Comparison of ENCODE assay signal across 11 mouse cellular contexts in genomic region chr9:61325931-61326351, GRCm38 (mm10). TPM values are rescaled to one million over a fixed set of nuclear protein-coding genes. Genes with fewer than 3 reads are reported as not detected.
DNase-seq lines count a peak whose midpoint lies in the region; ATAC-seq lines count a peak whose summit lies in the region.
"Had no signal": no experiment of that assay in that cellular context is flagged by ENCODE, and none has a peak within 500 bp of the region (broad histone marks: within the 10 kb centered on the region; RNA-seq: fewer than 3 reads in every experiment).

No protein-coding gene starts in this region.

- H3K4me3 ChIP-seq in forebrain, embryonic 10.5 days, result no peak overlapping the region
- H3K4me3 ChIP-seq in forebrain, embryonic 16.5 days (replicated peaks; ENCODE audit: low read length), result no peak overlapping the region
- H3K4me3 ChIP-seq in kidney, embryonic 14.5 days (ENCODE audit: low read length), result no peak overlapping the region
- H3K4me3 ChIP-seq in embryonic facial prominence, embryonic 13.5 days, result no peak overlapping the region

- H3K9ac ChIP-seq in forebrain, embryonic 16.5 days (replicated peaks; ENCODE audit: low read depth, low read length), result no peak overlapping the region
- H3K9ac ChIP-seq in kidney, embryonic 14.5 days (ENCODE audit: low read depth, low read length), result no peak overlapping the region
- 0 out of 2 replicates have a peak overlapping the region, but pooled peaks have one; percentile 6 for H3K9ac ChIP-seq in embryonic facial prominence, embryonic 13.5 days

- 40% methylated on average over 7 of the region's 7 CpGs for WGBS in forebrain, embryonic 10.5 days
- 42% methylated on average over 7 of the region's 7 CpGs for WGBS in forebrain, embryonic 16.5 days
- 26% methylated on average over 7 of the region's 7 CpGs for WGBS in kidney, embryonic 14.5 days
- 22% methylated on average over 7 of the region's 7 CpGs for WGBS in embryonic facial prominence, embryonic 13.5 days

- no peaks in the 10 kb centered on the region for H3K9me3 ChIP-seq in forebrain, embryonic 10.5 days
- H3K9me3 ChIP-seq in forebrain, embryonic 16.5 days (ENCODE audit: control insufficient read depth, low read length), result no peaks in the 10 kb centered on the region
- H3K9me3 ChIP-seq in kidney, embryonic 14.5 days (ENCODE audit: control insufficient read depth, low read length), result no peaks in the 10 kb centered on the region
- H3K9me3 ChIP-seq in embryonic facial prominence, embryonic 13.5 days, result no peaks in the 10 kb centered on the region

- H3K4me2 ChIP-seq in forebrain, embryonic 16.5 days (ENCODE audit: low read length), result no peak overlapping the region
- no peak overlapping the region for H3K4me2 ChIP-seq in kidney, embryonic 14.5 days (replicated peaks; ENCODE audit: low read depth, low read length)
- no peak overlapping the region for H3K4me2 ChIP-seq in embryonic facial prominence, embryonic 13.5 days
- H3K4me2 ChIP-seq: liver, embryonic 11.5 days had no signal

- no peak for DNase-seq in forebrain, embryonic 10.5 days (ENCODE audit: extremely low spot score, low spot score)
- DNase-seq in kidney, postnatal 10 days, result peak; percentile 56
- DNase-seq in Muller cell, postnatal 12 days (ENCODE audit: inconsistent ontology term), result peak; percentile 72
- no peak for DNase-seq in cerebellum, adult 9-11 months
- DNase-seq in spleen, postnatal 36 days (ENCODE audit: low spot score in 2 of 2), result no peak
- DNase-seq: cerebellum, postnatal 10 days; spleen, adult 18-20 months had no signal

- 0 out of 2 replicates have a peak overlapping the region, but pooled peaks have one; percentile 25 for H3K27ac ChIP-seq in forebrain, embryonic 10.5 days
- no peak overlapping the region for H3K27ac ChIP-seq in forebrain, embryonic 16.5 days (ENCODE audit: low read length)
- H3K27ac ChIP-seq in kidney, embryonic 14.5 days (ENCODE audit: low read depth, low read length), result no peak overlapping the region
- no peak overlapping the region for H3K27ac ChIP-seq in embryonic facial prominence, embryonic 13.5 days

- ATAC-seq in forebrain, embryonic 16.5 days, result no peak
- ATAC-seq in kidney, embryonic 14.5 days (ENCODE audit: low FRiP score, low TSS enrichment), result no peak
- no peak for ATAC-seq in embryonic facial prominence, embryonic 13.5 days (ENCODE audit: insufficient number of reproducible peaks, insufficient read depth, low FRiP score, low TSS enrichment, low read depth)

- H3K36me3 ChIP-seq in forebrain, embryonic 10.5 days (replicated peaks), result no peaks in the 10 kb centered on the region
- H3K36me3 ChIP-seq in forebrain, embryonic 16.5 days (ENCODE audit: control insufficient read depth, insufficient read depth), result no peaks in the 10 kb centered on the region
- H3K36me3 ChIP-seq in kidney, embryonic 14.5 days (ENCODE audit: control insufficient read depth, insufficient read depth, low read length), result no peaks in the 10 kb centered on the region
- no peaks in the 10 kb centered on the region for H3K36me3 ChIP-seq in embryonic facial prominence, embryonic 13.5 days

- peaks cover 48% of the 10 kb centered on the region for H3K4me1 ChIP-seq in forebrain, embryonic 10.5 days
- H3K4me1 ChIP-seq in forebrain, embryonic 16.5 days (replicated peaks; ENCODE audit: control insufficient read depth, insufficient read depth, low read length), result peaks cover 9% of the 10 kb centered on the region
- peaks cover 18% of the 10 kb centered on the region for H3K4me1 ChIP-seq in kidney, embryonic 14.5 days (ENCODE audit: control insufficient read depth, insufficient read depth, low read length)
- peaks cover 37% of the 10 kb centered on the region for H3K4me1 ChIP-seq in embryonic facial prominence, embryonic 13.5 days

- peaks cover 94% of the 10 kb centered on the region for H3K27me3 ChIP-seq in forebrain, embryonic 10.5 days (ENCODE audit: poor library complexity, severe bottlenecking)
- H3K27me3 ChIP-seq in forebrain, embryonic 16.5 days (replicated peaks; ENCODE audit: control insufficient read depth, insufficient read depth, low read length), result no peaks in the 10 kb centered on the region
- peaks cover 13% of the 10 kb centered on the region for H3K27me3 ChIP-seq in kidney, embryonic 14.5 days (ENCODE audit: control insufficient read depth, insufficient read depth, low read length)
- H3K27me3 ChIP-seq in embryonic facial prominence, embryonic 13.5 days, result peaks cover 43% of the 10 kb centered on the region

RNA-seq across cellular contexts. Expression of gene Tle3, which starts 46.2 kb away (rescaled TPM):
- 43.4 and 45.6 TPM in 2 replicates for polyA plus RNA-seq in forebrain, embryonic 10.5 days (2016; fragmentation: Nextera tagmentation; extraction: Ambion mirVana)
- 36.8 and 42.5 TPM in 2 replicates for polyA plus RNA-seq in forebrain, embryonic 16.5 days (2015; fragmentation: Nextera tagmentation; extraction: Ambion mirVana)
- polyA plus RNA-seq in kidney, embryonic 14.5 days (2014; fragmentation: Nextera tagmentation; extraction: Ambion mirVana), result 29.6 and 33.7 TPM in 2 replicates
- polyA plus RNA-seq in embryonic facial prominence, embryonic 13.5 days (2015; fragmentation: Nextera tagmentation; extraction: Ambion mirVana), result 38.9 and 39.5 TPM in 2 replicates

Comparison
In these comparisons a context has a peak if more than half of its experiments do, and no peak if none do; other contexts are left out.
1. DNase-seq: peak in kidney, postnatal 10 days (single experiment) and Muller cell, postnatal 12 days (single experiment); none in forebrain, embryonic 10.5 days (single experiment), cerebellum, adult 9-11 months (single experiment) and spleen, postnatal 36 days (0 of 2).